Mouse (Mus musculus) limb, embryonic 11.5 days (tissue): ENCODE data around the gene Gabpb1. TPM values are rescaled to one million over a fixed set of nuclear protein-coding genes. Genes with fewer than 3 reads are reported as not detected.

Experiments used
- ATAC-seq: fragments of 200-750 bp; cut with Nextera tagmentation; 2 replicates; pipeline ENCODE4 v1.8.0; 2017; ENCODE audit warnings: low read depth; ENCODE audit not compliant: insufficient number of reproducible peaks, low FRiP score, low TSS enrichment
- DNase-seq: peaks from one replicate; pipeline ENCODE4 v3.0.0-alpha.2; 2015; ENCODE audit warnings: low spot score
- H3K27ac ChIP-seq: fragments of 300-500 bp; sonication (generic); replicated peaks from 2 replicates; pipeline ENCODE4 v1.5.1; 2014; ENCODE audit warnings: low read depth, mild to moderate bottlenecking, low read length
- H3K27me3 ChIP-seq: fragments of 300-500 bp; sonication (generic); 2 replicates; pipeline ENCODE4 v1.6.1; 2014; ENCODE audit warnings: mild to moderate bottlenecking, low read length, mixed read lengths; ENCODE audit not compliant: control insufficient read depth, insufficient read depth
- H3K36me3 ChIP-seq: fragments of 300-500 bp; sonication (generic); 2 replicates; pipeline ENCODE4 v1.6.1; 2014; ENCODE audit warnings: mild to moderate bottlenecking, low read length, moderate library complexity, mixed read lengths; ENCODE audit not compliant: control insufficient read depth, insufficient read depth
- H3K4me1 ChIP-seq: fragments of 300-500 bp; sonication (generic); 2 replicates; pipeline ENCODE4 v1.6.1; 2014; ENCODE audit warnings: low read length, mixed read lengths; ENCODE audit not compliant: control insufficient read depth, insufficient read depth
- H3K4me2 ChIP-seq: fragments of 300-500 bp; sonication (generic); 2 replicates; pipeline ENCODE4 v1.6.1; 2014; ENCODE audit warnings: low read depth, mild to moderate bottlenecking, moderate library complexity; ENCODE audit not compliant: severe bottlenecking
- H3K4me3 ChIP-seq: fragments of 300-500 bp; sonication (generic); 2 replicates; pipeline ENCODE4 v1.5.1; 2014; ENCODE audit warnings: low read depth, low read length
- H3K9ac ChIP-seq: fragments of 300-500 bp; sonication (generic); 2 replicates; pipeline ENCODE4 v1.6.1; 2014; ENCODE audit warnings: mild to moderate bottlenecking, low read length
- H3K9me3 ChIP-seq: fragments of 300-500 bp; sonication (generic); 2 replicates; pipeline ENCODE4 v1.6.1; 2016; ENCODE audit warnings: low read length; ENCODE audit not compliant: control insufficient read depth
- WGBS: fragments of 180-500 bp; shearing (Covaris S2); extraction: QIAGEN DNeasy Blood & Tissue Kit; methylation state at CpG from one replicate; pipeline ENCODE4 v1.1.7; 2014; 5-methylcytosine and 5-hydroxymethylcytosine counted together
- polyA plus RNA-seq: library from polyadenylated mRNA; unstranded; fragments of >200 nt; fragmentation: Nextera tagmentation; extraction: Ambion mirVana; gene quantifications from 2 replicates; pipeline ENCODE4 v1.2.1, GENCODE M21; 2014

Gene Gabpb1
- polyA plus RNA-seq, 1 experiment from 2014 or later = 111 TPM

GRCm38 (mm10) chr2:126665984-126666383 lies 10.2 kb downstream of the Gabpb1 start:
- 90% methylated on average over 3 of the region's 3 CpGs for WGBS
- ATAC-seq (no peak), DNase-seq (no peak)
- no peak overlapping the region for H3K27ac ChIP-seq
- H3K4me1 ChIP-seq = no peaks in the 10 kb centered on the region
- no peak overlapping the region for H3K4me2 ChIP-seq
- no peak overlapping the region for H3K4me3 ChIP-seq
- no peaks in the 10 kb centered on the region for H3K9me3 ChIP-seq
- no peaks in the 10 kb centered on the region for H3K27me3 ChIP-seq
- H3K36me3 ChIP-seq = no peaks in the 10 kb centered on the region
- H3K9ac ChIP-seq = no peak overlapping the region

GRCm38 (mm10) chr2:126663481-126663880 lies 12.7 kb downstream of the Gabpb1 start:
- Histone ChIP-seq H3K4me2 (no peak overlapping the region), H3K9me3 (no peaks in the 10 kb centered on the region), H3K36me3 (no peaks in the 10 kb centered on the region), H3K4me1 (no peaks in the 10 kb centered on the region), H3K9ac (no peak overlapping the region), H3K27ac (no peak overlapping the region), H3K27me3 (no peaks in the 10 kb centered on the region), H3K4me3 (no peak overlapping the region)
- DNase-seq = no peak
- WGBS = 64% methylated on average over 4 of the region's 4 CpGs
- no peak for ATAC-seq

- no peaks in the 10 kb centered on the region for H3K9me3 ChIP-seq
- H3K4me1 ChIP-seq = no peaks in the 10 kb centered on the region
- H3K27ac ChIP-seq = no peak overlapping the region
- no peak overlapping the region for H3K4me3 ChIP-seq
- ATAC-seq (no peak), DNase-seq (no peak)
- H3K4me2 ChIP-seq = no peak overlapping the region
- peaks cover 12% of the 10 kb centered on the region; the same call in 1 of the 2 replicates for H3K36me3 ChIP-seq
- 89% methylated on average over 4 of the region's 4 CpGs for WGBS
- H3K27me3 ChIP-seq = no peaks in the 10 kb centered on the region
- no peak overlapping the region for H3K9ac ChIP-seq
These were observed 23.2 kb downstream of the Gabpb1 start for GRCm38 (mm10) chr2:126652929-126653328.

DNA sequence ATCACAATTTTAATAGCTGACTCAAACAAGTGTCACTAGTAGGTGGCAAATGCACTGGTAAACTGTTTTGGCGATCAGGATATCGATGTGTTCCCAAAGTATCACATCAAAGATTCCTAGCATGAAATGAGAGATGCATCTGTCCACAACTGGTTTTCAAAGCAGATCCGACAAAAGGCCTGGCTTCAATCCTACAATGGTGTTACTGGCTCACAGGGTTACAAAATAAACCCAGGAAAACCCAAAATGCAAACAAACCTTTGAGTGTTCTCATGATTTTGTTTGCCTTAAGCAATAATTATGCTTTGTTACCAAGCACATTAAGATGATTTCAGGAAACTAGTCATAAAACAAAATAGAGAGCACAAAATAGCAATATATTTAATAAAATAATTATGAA lies 28.4 kb downstream of the Gabpb1 start:
- Histone ChIP-seq H3K4me1 (no peaks in the 10 kb centered on the region), H3K9me3 (no peaks in the 10 kb centered on the region), H3K27ac (no peak overlapping the region), H3K4me2 (no peak overlapping the region), H3K9ac (no peak overlapping the region), H3K36me3 (peaks cover 29% of the 10 kb centered on the region; the same call in 1 of the 2 replicates), H3K27me3 (no peaks in the 10 kb centered on the region), H3K4me3 (no peak overlapping the region)
- DNase-seq = no peak
- 85% methylated on average over 3 of the region's 3 CpGs for WGBS
- ATAC-seq = no peak

GRCm38 (mm10) chr2:126646461-126646860 lies 29.7 kb downstream of the Gabpb1 start:
- Histone ChIP-seq H3K27me3 (no peaks in the 10 kb centered on the region), H3K9me3 (no peaks in the 10 kb centered on the region), H3K4me1 (no peaks in the 10 kb centered on the region), H3K27ac (no peak overlapping the region), H3K4me2 (no peak overlapping the region), H3K36me3 (peaks cover 28% of the 10 kb centered on the region; the same call in 1 of the 2 replicates), H3K9ac (no peak overlapping the region), H3K4me3 (no peak overlapping the region)
- 95% methylated on average over 5 of the region's 5 CpGs for WGBS
- DNase-seq (no peak), ATAC-seq (no peak)

DNA sequence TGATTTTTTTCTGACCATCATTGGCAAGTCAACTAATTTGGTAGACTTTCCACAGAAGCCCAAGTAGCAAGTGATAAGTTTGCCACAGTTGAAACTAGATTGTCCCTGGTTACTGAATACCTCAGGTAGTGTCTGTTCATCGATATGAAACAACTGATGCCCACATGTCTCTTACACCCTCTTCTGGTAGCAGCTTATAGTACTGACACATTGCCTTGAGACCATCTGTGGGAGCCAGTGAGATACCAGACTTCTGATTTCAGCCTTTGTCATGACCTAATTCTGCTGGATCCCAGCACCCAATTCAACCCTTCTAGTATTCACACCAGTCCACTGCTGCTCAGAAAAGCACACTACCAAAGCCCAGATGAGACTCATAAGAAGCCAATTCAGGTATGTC lies 31.4 kb downstream of the Gabpb1 start:
- Histone ChIP-seq H3K9ac (no peak overlapping the region), H3K27ac (no peak overlapping the region)
- WGBS = 94% methylated on average over 1 of the region's 1 CpGs

GRCm38 (mm10) chr2:126640298-126640697 lies 35.8 kb downstream of the Gabpb1 start:
- Histone ChIP-seq H3K9ac (no peak overlapping the region), H3K4me2 (no peak overlapping the region), H3K27ac (no peak overlapping the region), H3K27me3 (no peaks in the 10 kb centered on the region), H3K4me3 (no peak overlapping the region), H3K36me3 (peaks cover 28% of the 10 kb centered on the region), H3K9me3 (no peaks in the 10 kb centered on the region), H3K4me1 (no peaks in the 10 kb centered on the region)
- ATAC-seq = no peak
- 88% methylated on average over 2 of the region's 2 CpGs for WGBS
- DNase-seq = no peak

More for the DNA sequence above, 31.4 kb downstream of the Gabpb1 start:
- DNase-seq (no peak), ATAC-seq (no peak)
- Histone ChIP-seq H3K4me2 (no peak overlapping the region), H3K4me1 (no peaks in the 10 kb centered on the region), H3K36me3 (peaks cover 34% of the 10 kb centered on the region), H3K4me3 (no peak overlapping the region), H3K27me3 (no peaks in the 10 kb centered on the region), H3K9me3 (no peaks in the 10 kb centered on the region)

DNA sequence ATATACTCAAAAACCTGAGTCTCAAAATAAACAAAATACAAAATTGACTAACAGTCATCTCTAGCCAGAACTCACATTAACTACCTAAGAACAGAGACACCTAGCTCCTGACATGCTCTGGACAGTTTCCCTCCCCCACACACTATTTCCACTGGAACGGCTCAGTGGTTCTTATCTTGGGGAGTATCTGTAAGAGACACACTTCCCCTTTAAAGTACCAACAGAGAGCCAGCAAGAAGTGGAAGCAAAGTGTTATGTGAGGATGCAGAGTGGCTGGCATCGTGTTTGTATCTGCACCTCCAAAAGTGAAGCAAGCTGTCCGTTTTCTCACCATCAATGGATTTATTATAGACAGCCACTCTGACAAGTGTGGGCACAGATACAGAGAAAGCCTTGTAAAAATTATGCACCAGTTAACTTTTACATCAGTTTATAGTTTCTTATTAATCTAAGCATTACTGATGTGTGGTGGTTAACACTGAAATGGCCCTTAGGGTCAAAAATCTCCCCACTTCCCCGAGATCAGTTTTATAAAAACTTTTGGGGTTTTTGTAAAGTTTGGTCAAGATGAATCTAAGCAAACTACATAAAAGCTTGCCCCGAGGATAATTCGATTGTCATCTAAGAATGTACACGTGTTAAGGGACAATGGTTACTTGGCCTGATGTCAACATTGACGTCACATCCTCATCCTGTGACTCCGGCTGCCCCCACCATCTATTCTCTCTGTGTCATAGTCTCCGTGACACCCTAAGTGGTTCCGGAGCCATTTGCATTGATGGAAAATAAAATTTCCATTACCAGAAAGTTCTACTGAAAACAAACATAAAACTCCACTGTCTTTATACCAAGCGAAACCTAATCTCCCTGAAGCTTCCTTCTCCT lies 40.0 kb downstream of the Gabpb1 start:
- H3K4me1 ChIP-seq = no peaks in the 10 kb centered on the region
- H3K4me3 ChIP-seq = no peak overlapping the region
- no peak overlapping the region for H3K9ac ChIP-seq
- no peak overlapping the region for H3K27ac ChIP-seq
- H3K36me3 ChIP-seq = peaks cover 14% of the 10 kb centered on the region
- H3K9me3 ChIP-seq = no peaks in the 10 kb centered on the region
- 82% methylated on average over 12 of the region's 12 CpGs for WGBS
- DNase-seq = no peak
- H3K27me3 ChIP-seq = no peaks in the 10 kb centered on the region
- no peak for ATAC-seq
- H3K4me2 ChIP-seq = no peak overlapping the region
